Mouse (Mus musculus): ENCODE results near the gene Fnbp1.
A peak's percentile ranks its signal among the peaks of the same experiment; 100 is the strongest.

Fnbp1 gene

DNA sequence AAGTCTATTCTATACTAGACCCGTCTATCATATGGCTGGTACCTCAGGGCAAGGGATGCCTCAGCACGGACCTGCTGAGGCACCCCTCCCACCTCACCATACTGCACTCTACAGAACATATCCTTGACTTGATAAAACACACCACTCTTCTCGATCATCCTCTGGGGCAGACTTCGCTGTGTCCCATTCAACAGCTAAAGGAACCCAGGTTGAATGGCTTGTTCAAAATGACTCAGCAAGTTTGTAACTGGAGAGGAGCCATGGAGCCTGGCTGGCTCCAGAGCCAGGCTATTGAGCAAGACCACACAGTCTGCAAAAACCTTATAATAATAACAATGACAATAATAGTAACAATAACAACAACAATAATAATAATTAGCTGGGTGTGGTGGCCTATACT, 13.9 kb downstream of the Fnbp1 start:
- ATAC-seq (ENCODE audit: insufficient number of reproducible peaks, low FRiP score, low TSS enrichment), result no peak

DNA sequence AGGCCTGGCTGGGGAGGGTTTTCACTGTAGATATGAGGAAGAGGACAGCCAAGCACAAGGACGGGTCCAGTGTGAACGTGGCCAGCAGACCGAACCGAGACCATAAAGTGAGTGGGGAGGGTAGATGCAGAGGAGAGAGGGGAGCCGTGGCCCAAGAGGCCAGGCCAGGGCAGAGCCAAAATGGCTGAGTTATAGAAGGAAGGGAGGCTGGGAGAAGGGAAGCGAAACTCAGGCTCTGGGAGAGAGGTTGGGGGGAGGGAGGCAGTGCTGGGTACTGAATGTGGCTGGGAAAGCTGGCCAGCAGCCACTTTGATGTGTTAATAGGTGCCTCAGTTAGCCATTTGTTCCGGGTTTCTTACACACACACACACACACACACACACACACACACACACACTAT, 14.6 kb downstream of the Fnbp1 start:
- no peak for ATAC-seq (ENCODE audit: insufficient number of reproducible peaks, low FRiP score, low TSS enrichment)

DNA sequence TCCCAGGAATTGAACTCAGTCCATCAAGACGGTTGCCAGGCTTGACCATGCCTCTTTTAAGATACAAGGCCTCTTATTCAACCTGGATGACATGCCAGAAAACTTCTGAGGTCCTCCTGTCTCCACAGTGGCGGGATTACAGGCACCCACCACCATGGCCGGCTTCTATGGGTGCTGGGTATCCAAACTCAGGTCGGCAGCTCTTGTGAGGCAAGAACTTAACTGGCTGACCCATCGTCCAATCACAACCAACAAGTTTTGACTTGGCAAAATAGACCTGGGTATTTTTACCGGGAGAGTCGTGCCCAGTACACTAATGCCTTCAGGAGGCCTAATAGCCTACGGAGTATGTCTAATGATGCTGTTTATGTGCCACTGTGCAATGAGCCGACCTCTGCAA, 15.8 kb downstream of the Fnbp1 start:
- no peak for ATAC-seq (ENCODE audit: insufficient number of reproducible peaks, low FRiP score, low TSS enrichment)

DNA sequence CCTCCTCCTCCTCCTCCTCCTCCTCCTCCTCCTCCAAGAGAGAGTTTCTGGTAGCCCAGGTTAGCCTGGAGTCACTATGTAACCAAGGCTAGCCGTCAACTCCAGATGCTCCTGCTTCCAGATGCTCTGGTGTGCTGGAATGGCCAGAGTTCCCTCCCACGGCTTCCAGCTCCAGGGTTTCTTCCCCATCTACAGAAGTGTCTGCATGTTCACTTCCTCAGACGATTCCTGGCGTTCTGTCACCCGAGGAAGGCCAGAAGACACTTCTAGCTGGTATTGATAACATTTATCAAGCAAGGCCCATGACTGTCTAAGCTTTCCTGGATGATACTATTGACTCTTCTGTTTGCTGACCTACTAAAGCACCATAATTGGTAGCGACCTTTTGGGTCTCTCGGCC, 16.7 kb downstream of the Fnbp1 start:
- ATAC-seq (ENCODE audit: insufficient number of reproducible peaks, low FRiP score, low TSS enrichment), result no peak

DNA sequence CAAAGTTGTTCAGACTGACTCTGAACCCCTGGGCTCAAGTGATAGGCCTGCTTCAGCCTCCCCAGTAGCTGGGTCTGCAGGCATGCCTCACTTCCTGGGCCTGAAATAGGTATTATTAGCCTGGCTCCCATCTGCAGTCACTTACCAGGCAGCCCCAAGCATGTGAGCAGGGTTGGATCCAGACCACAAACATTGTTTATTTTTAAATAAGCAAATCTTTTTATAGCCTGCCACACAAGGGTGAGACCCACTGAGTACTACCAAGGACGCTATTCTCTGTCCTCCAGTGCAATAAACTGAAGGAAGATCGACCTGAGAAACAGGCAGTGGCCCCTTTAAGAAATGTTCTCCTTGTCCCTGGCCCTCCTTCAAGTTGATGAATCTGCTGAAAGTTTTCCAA, 17.1 kb downstream of the Fnbp1 start:
- no peak for ATAC-seq (ENCODE audit: insufficient number of reproducible peaks, low FRiP score, low TSS enrichment)

DNA sequence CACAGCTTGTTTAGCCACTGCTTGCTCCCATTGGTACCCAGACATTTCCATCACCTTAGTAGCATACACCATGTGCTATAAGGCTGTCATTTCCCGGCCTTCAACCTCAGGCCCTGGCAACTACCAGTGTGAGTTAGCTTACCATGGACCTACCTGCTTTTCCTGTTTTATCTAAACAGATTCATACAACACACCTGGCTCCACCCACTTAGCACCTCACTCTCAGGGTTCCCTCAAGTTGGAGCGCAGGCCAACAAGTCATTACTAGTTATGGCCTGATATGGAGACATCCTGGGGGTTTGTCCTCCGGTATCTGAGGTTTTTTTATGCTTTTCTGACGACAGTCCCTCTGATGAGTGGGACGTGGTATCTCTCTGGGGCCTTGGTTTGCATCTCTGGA, 18.3 kb downstream of the Fnbp1 start:
- ATAC-seq (ENCODE audit: insufficient number of reproducible peaks, low FRiP score, low TSS enrichment), result no peak

DNA sequence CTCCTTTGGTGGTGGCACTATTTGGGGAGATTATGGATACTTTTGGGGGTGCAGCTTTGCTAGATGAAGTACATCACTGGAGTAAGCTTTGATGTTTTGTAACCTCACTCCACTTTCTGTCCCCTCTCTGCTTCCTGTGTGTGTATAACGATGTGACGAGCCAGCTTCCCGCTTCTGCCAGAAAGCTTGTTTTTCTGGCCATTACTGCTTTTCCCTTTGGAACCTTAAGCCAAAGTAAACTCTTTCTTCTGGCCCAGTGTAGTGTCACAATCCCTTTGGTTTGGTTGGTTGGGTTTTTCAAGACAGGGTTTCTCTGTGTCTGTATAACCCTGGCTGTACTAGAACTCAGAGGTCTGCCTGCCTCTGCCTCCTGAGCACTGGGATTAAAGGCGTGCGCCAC, 19.0 kb downstream of the Fnbp1 start:
- ATAC-seq (ENCODE audit: insufficient number of reproducible peaks, low FRiP score, low TSS enrichment), result no peak

DNA sequence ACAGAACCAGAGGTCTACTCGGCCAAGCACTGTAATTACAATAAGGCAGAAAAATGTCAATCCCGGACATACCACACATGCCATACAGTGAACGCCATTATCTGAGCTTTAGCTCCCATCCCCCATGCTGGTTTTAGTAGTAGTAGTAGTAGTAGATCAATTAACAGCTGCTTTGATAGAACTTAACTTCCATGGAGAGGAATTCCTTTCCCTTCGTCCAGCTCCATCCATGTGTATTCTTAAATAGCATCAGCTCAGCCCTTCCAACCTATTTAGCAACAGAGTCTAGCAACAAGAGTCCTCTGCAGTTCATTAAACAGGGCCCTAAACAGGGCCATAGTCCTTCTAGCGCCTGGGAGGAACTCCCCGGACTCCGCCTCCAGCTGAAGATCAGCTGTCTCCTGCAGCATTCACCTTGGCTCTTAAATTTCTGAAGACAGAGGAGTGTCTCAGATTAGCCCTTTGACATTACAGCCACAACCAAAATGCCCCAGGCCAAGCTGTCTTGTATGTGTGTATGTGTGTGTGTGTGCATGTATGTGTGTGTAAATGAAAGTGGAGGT, 20.6 kb downstream of the Fnbp1 start:
- no peak for ATAC-seq (ENCODE audit: insufficient number of reproducible peaks, low FRiP score, low TSS enrichment)

DNA sequence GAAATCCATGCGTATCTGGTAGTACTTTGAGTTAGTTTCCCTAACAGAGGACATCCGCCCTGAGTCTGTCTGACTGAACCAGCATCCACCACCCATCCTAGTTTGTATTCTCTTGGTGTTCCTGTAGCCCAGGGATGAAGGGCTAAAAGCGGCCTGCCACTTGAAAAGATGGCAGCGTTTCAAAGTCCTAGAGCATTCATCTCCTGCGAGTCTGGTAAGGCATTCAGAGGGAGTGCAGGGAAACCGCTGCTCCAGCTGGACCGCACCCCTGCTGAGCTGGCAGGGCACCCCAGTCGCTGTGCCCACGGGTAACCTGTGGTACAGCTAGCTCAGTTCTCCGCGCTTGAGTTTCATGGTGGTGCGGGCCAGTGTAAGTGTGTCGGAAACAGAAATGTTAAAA, 22.0 kb downstream of the Fnbp1 start:
- ATAC-seq (ENCODE audit: insufficient number of reproducible peaks, low FRiP score, low TSS enrichment), result no peak; the same call in 1 of the 2 replicates

DNA sequence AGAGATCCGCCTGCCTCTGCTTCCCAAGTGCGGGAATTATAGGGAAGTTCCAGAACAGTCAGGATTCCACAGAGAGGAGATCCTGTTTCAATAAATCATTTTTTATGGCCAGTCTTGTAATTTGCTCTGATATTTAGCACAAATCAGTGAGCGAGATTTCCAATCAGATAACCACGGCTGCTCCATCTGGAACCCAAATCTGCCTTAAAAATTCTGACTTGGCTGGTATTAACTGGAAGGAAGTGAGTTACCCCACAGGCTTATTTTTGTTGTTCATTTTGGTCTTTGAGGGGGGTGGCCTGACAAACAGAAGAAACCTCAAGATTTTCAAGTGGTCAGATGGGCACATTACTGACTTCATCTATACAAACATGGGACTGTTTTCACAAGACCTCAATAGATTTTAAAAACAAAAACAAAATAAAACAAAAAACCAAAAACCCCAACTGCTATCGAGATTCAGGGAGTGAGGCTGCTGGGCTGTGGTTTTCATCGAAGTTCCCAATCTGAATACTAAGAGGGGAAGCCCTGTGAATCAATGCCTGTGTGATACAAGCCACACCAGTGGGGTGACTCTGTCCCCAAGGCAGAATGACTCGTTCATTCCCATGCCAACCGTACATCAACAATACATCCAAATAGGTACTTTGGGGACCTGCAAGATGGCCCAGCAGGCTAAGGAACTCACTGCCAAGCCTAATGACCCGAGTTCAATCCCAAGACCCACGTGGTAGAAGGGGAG, 23.0 kb downstream of the Fnbp1 start:
- ATAC-seq (ENCODE audit: insufficient number of reproducible peaks, low FRiP score, low TSS enrichment), result no peak

DNA sequence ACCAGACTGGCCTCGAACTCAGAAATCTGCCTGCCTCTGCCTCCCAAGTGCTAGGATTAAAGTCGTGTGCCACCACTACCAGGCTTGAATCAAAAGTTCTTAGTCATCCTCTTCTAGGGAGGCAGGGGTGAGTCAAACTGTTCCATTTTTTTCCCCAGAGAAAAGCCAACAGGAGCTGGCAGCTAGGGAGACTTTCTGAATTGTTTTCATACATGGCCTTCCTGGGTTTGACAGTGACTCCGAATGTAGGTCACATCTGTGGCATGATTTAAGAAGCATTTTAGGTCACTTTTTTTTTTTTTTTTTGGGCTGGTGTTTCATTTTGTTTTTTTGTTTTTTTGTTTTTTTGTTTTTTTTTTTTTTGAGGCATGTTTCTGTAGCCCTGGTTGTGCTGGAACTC, 23.6 kb downstream of the Fnbp1 start:
- ATAC-seq (ENCODE audit: insufficient number of reproducible peaks, low FRiP score, low TSS enrichment), result no peak

DNA sequence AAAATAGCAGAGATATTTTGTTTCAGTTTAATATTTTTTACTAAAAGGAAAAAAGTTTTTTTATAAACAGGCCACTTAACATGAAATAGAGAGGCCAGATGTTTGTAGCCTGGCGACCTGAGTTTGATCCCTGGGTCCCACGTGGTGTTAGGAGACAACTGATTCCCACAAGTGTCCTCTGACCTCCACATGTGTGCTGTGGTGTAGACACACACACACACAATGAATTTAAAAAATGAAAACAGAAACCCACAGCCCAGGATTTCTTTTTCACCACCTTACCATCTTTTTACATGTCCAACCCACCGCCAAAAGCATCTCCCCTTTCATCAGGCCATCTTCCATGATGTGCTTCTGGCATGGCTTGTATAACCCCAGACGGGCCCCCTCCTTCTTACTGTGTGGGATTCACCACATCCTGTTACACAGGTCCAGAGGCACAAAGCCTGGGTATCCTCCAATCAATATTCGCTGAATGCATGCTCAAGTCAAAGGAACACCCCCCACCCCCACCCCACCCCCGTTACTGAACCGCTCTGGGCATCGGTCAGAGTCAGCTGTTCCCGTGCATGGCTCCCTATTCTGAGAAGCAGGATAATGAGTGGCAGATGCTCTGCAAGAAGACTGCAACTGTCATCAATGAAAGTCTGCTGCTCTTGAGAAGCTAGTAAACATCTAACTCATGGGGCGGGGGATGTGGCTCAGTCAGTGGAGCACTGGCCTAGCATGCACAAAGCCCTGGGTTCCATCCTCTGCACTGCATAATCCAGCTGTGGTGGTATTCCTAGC, 25.7 kb downstream of the Fnbp1 start:
- ATAC-seq (ENCODE audit: insufficient number of reproducible peaks, low FRiP score, low TSS enrichment), result no peak

DNA sequence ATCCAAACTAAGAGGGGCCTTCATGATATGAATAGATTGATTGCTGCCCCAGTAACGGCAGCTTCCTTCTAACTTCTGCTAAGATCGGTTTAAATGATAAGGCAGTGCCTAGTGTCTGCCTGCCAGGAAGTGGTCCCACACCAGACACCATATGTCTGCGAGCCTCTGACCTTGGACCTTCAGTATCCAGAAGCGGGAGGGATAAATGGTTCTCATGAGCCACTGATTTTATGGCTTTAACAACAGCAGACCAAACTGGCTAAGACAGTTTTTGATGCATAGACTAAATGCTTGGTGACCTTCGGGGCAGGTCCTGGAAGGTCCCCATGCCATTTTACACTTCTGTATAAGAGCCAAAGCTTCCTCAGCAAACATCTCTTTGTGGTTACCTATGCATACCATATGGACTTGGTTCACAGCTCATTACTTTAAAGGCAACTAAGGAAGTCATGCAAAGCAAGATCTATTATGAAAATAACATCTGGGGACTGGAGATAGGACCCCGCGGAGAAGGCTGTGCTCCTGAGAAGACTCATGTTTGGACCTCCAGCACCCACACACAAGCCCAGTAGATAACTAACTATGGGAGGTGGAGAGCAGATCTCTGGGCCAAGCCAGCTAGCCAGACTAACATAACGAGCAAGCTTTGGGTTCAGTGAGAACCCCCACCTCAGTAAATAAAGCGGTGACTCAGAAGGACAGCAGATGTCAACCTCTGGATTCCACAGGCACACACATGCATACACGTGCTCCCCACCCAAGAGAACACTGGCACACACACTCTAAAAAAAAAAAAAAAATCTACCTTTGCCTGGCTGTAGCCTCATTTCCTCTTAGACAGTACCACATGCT, 26.5 kb downstream of the Fnbp1 start:
- ATAC-seq (ENCODE audit: insufficient number of reproducible peaks, low FRiP score, low TSS enrichment), result no peak

DNA sequence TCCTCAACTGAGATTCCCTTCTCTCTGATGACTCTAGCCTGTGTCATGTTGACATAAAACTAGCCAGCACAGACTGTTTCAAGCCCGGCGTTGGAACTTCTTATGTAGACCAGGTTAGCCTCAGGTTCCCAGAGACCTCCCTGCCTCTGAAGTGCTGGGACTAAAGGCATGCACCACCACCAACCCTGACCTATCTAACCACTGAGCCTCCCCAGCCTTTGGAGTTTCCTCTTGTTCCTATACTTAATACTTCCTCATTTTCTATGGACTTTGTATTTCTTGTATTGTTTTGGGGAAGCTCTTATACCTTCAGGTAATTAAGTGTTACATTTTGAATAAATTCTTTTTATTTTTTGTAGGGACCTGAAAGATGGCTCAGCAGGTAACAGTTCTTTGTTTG, 27.6 kb downstream of the Fnbp1 start:
- ATAC-seq (ENCODE audit: insufficient number of reproducible peaks, low FRiP score, low TSS enrichment), result no peak

DNA sequence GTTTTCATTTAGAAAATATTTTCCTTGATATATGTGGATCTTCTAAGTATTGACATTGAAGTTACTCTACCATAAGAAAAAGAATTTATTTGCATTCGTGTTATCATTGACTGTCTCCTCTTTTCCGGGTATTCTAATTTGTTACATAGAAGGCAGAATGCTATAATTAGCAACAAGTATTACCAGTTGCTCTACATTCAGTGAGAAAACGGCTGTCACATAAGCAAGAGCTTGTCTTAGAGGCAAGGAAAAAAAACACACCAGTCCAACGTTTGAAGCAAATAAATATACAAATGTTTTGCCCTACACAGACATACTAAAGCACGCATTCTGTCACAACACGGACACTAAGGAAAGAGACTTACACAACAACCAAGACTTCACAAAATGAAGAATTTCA, 30.1 kb downstream of the Fnbp1 start:
- no peak for ATAC-seq (ENCODE audit: insufficient number of reproducible peaks, low FRiP score, low TSS enrichment)

DNA sequence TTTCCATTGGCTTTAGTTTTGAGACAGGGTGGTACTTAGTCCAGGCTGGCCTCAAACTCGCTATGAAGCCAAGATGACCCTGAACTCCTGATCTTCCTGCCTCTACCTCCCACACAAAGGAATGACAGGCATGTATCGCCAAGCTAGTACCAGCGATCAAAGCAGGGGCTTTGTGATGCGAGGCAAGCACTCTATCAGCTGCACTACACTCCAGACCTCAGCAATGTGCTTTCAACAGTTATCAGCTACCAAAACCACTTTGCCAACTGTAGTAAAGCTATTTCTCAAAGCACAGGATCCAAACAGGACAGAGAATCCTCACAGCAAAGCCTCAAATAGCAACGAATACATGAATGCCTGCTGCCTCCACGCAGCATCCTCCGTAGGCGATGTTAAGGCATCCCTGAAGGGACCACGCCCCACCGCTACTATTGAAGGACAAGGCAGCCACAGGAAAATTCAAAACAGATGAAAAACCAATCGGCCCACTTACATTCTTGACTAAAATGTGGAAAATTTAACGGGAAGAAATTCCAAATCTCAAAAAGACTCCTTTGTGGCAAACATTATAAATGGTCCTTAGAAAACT, 31.8 kb downstream of the Fnbp1 start:
- ATAC-seq (ENCODE audit: insufficient number of reproducible peaks, low FRiP score, low TSS enrichment), result no peak

DNA sequence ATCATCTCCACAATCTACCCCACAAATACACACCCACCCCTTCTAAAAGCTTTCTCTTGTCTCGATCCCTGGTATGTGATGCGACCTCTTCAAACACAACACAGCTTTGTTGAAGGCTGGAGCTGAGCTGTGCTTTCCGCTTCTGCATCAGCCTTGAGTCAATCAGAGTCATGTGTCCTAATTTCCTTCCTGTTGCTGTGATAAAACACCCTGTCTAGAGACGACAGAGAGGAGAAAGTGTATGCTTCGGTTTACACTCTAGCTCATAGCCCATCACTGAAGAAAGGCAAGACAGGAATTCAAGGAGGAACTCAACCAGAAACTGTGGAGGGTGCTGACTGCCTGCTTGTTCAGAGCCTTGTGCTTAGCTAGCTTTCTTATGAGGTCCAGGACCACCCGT, 33.6 kb downstream of the Fnbp1 start:
- no peak for ATAC-seq (ENCODE audit: insufficient number of reproducible peaks, low FRiP score, low TSS enrichment)

DNA sequence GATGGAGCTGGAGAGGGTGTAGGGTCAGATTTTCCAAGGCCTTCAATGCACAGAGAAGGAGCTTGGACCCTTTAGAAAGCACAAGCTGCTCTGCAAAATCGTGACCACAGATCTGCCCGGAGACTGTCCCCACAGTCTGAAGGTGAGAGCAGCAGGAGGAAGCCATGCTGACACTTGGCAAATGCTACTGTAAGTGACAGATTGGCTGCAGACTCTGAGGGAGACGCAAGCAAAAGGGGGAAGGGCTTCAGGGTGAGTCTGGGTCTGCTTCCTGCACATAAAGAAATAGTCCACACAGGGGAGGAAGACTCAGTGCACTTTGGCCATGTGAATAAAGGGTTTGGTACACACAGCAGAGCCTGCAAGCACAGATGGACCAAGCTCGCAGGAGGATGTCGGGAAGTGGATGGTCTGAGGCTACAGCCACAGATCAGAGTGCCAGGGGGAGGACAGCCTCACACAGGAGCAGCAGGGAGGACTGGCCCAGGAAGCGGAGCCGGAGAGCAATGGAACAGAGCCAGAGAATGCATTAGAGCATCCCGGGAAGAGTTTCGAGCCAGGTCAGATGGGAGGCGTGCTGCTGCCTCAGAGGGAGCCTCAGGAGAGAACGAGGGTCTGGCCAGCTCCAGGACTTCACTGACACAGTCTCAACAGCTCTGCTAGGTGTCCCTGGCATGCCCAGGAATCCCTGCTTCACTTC, 35.0 kb downstream of the Fnbp1 start:
- ATAC-seq (ENCODE audit: insufficient number of reproducible peaks, low FRiP score, low TSS enrichment), result peak; percentile 90

DNA sequence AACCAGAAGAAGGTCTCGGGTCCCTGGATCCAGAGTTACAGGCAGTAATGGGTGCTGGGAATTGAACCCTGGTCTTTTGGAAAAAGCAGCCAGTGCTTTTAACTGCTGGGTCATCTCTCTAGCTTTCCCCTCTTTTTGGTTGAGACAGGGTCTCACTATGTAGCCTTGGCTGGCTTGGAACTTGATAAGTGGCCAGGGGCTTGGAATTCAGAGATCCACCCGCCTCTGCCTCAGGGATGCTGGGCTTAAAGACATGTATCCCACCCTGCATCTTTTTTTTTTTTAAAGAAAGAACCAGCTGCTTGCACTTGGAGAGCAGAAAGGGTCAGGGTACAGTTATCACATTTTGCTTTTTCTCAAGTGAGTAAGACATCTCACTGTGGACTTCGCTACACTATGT, 35.8 kb downstream of the Fnbp1 start:
- ATAC-seq (ENCODE audit: insufficient number of reproducible peaks, low FRiP score, low TSS enrichment), result no peak

DNA sequence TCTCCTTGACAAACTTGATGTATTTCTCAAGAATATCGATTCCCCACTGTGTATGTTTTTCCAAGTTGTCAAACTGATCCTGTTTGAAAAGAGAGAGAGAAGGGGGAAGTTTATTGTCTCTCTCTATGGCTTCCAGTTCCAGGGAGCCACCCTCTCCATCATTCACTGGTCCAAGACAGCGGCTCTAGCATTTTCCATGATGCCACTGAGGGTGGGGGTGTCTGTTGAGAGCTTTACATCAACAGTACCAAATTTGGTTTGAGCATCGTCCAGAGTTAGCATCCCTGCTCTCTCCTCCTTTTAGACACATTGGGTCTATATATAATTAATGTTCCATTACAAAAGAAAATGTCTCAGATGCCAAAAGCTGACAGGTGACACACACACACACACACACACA, 36.5 kb downstream of the Fnbp1 start:
- ATAC-seq (ENCODE audit: insufficient number of reproducible peaks, low FRiP score, low TSS enrichment), result no peak
